Mouse (Mus musculus): ENCODE measurements around the gene Brd1. TPM values are rescaled to one million over a fixed set of nuclear protein-coding genes. Genes with fewer than 3 reads are reported as not detected.
"Not testable (repeated sequence)": the region's sequence is repeated elsewhere in the genome, so short reads cannot be mapped to it uniquely, and the experiment has no call there.

Gene Brd1
- total RNA-seq, 4 experiments from 2014 or later: 45.7 to 74.5 (median 60.5) TPM

- no peak for DNase-seq
Measured at GRCm38 (mm10) chr15:88730717-88731116, 3.3 kb downstream of the Brd1 start.

- no peak for DNase-seq
Measured at GRCm38 (mm10) chr15:88727204-88727603, 6.8 kb downstream of the Brd1 start.

GRCm38 (mm10) chr15:88725036-88725435 is 9.0 kb downstream of the Brd1 start:
- DNase-seq: no peak

GRCm38 (mm10) chr15:88724311-88724710 is 9.7 kb downstream of the Brd1 start:
- DNase-seq: no peak

- DNase-seq: no peak
Measured at GRCm38 (mm10) chr15:88723205-88723604, 10.8 kb downstream of the Brd1 start.

- no peak for DNase-seq
Measured at GRCm38 (mm10) chr15:88717239-88717638, 16.8 kb downstream of the Brd1 start.

- DNase-seq: no peak
Measured at GRCm38 (mm10) chr15:88716350-88716749, 17.7 kb downstream of the Brd1 start.

- no peak for DNase-seq
Measured at GRCm38 (mm10) chr15:88714021-88714589, 19.9 kb downstream of the Brd1 start.

GRCm38 (mm10) chr15:88712501-88712900 is 21.5 kb downstream of the Brd1 start:
- peak; percentile 54 for DNase-seq

GRCm38 (mm10) chr15:88709878-88710277 is 24.2 kb downstream of the Brd1 start:
- DNase-seq: no peak

- peak; percentile 50 for DNase-seq
Measured at GRCm38 (mm10) chr15:88708657-88709511, 25.1 kb downstream of the Brd1 start.

GRCm38 (mm10) chr15:88708204-88708603 is 25.8 kb downstream of the Brd1 start:
- no peak for DNase-seq

- DNase-seq: not testable (repeated sequence)
Measured at GRCm38 (mm10) chr15:88706987-88707386, 27.0 kb downstream of the Brd1 start.

- no peak for DNase-seq
Measured at GRCm38 (mm10) chr15:88706320-88706719, 27.7 kb downstream of the Brd1 start.

- DNase-seq: no peak
Measured at GRCm38 (mm10) chr15:88704284-88704683, 29.7 kb downstream of the Brd1 start.

GRCm38 (mm10) chr15:88702501-88702900 is 31.5 kb downstream of the Brd1 start:
- peak; percentile 75 for DNase-seq

GRCm38 (mm10) chr15:88700759-88701158 is 33.3 kb downstream of the Brd1 start:
- DNase-seq: no peak

GRCm38 (mm10) chr15:88699508-88699907 is 34.5 kb downstream of the Brd1 start:
- no peak for DNase-seq

GRCm38 (mm10) chr15:88697586-88697985 is 36.4 kb downstream of the Brd1 start:
- no peak for DNase-seq

GRCm38 (mm10) chr15:88696055-88696454 is 38.0 kb downstream of the Brd1 start:
- no peak for DNase-seq

- no peak for DNase-seq
Measured at GRCm38 (mm10) chr15:88694033-88694432, 40.0 kb downstream of the Brd1 start.

GRCm38 (mm10) chr15:88692720-88693119 is 41.3 kb downstream of the Brd1 start:
- peak; percentile 45 for DNase-seq

- no peak for DNase-seq
Measured at GRCm38 (mm10) chr15:88691129-88691528, 42.9 kb downstream of the Brd1 start.

- DNase-seq: no peak
Measured at GRCm38 (mm10) chr15:88688120-88688519, 45.9 kb downstream of the Brd1 start.
